Mouse (Mus musculus) adrenal gland, adult 2 months (tissue): ENCODE results near the gene 4632433K11Rik. TPM values are rescaled to one million over a fixed set of nuclear protein-coding genes. Genes with fewer than 3 reads are reported as not detected.

Experiments used
- DNase-seq: peaks from one replicate; pipeline ENCODE4 v3.0.0; 2021
- polyA plus RNA-seq: library from polyadenylated mRNA; depleted of rRNA; stranded (reverse); fragments of >200 nt; gene quantifications from 2 replicates; pipeline ENCODE4 v1.2.3, GENCODE M21; 2012
- total RNA-seq, 2 experiments: library from RNA; stranded (reverse); gene quantifications; 2 replicates each; pipeline ENCODE4 v1.2.3; 2021

The 4632433K11Rik gene
- total and polyA plus RNA-seq, 3 experiments, result 0.92 TPM; not detected in 2

DNA sequence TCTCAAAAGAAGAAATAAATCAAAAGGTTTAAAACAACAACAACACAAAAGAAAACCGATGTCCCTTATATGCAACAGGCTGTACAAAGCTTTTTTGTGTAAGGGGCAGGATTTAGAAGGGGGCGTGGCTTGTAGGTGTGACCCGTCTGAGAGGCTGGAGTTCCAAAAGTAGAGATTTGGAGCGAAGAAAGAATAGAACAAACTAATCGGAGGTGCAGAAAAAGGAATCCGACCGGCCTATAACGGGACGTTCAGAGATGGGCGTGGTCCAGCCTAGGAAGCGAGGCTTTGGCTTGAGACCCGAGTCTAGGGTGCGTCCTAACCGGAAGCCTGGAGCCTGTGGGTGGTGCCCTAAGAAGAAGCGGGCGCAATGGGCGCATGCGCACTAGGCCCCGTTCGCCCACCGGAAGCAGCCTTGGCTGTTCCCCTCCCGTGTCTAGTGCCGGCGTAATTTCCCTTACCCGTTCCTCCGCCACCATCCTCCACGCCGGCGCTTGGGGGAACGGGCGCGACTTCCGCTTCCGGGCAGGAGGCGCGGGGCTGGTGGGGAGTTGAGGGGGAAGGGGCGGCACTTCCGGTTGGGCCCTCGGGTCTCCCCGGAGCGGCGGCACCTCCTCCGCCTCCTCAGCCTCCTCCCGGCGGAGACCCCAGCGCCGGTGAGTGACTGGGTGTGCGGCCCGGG lies 13.8 kb upstream of the 4632433K11Rik start, which contains the start of the genes Zfp865 and Ccdc106:
Gene Zfp865, plus strand, starts transcription at position 377 of the 682 bp plus-strand sequence.
Gene Ccdc106, plus strand, starts transcription at position 554 of the 682 bp plus-strand sequence.
- peak; percentile 100 for DNase-seq

GRCm38 (mm10) chr7:5020685-5021084 lies 13.2 kb upstream of the 4632433K11Rik start:
- no peak for DNase-seq

DNA sequence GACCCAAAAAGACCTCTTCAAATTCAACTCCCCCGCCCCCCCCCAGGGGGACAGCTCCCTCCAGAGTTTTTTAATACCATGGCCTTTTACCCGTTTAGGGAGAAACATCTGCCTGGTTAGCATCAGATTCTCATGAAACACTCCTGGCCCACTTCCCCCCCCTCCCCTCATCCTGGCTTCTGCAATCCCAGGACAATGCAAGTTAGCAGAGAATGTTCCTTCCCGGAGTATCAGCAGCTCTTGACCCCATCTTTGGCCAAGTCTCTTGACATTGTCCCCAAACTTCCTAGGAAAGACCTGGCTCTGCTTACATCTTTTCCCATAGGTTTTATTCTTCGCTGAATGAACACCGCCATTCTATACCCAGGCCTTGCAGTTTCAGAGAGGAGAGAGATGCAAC lies 12.7 kb upstream of the 4632433K11Rik start:
- DNase-seq, result no peak

DNA sequence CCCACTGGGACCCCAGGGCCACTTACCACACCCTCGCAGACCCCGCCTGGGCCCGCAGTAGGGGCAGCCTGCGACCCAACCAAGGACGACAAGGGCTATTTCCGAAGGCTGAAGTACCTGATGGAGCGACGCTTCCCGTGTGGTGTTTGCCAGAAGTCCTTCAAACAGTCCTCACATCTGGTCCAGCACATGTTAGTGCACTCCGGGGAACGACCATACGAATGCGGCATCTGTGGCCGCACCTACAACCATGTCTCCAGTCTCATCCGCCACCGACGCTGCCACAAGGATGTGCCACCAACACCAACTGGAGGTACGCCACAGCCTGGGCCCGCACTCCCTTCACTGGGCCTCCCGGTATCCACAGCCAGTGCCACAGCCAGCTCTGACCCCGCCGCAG lies 4.4 kb upstream of the 4632433K11Rik start:
- DNase-seq, result no peak

DNA sequence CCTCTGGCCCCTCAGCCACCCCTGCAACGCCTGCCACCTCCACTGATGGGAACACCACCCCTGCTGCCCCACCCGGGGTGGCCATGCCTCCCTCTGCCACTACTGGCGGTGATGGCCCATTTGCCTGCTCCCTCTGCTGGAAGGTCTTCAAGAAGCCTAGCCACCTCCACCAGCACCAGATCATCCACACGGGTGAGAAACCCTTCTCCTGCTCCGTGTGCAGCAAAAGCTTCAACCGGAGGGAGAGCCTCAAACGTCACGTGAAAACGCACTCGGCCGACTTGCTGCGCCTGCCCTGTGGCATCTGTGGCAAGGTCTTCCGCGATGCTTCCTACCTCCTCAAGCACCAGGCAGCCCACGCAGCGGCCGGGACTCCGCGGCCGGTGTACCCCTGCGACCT lies 4.0 kb upstream of the 4632433K11Rik start:
- DNase-seq, result no peak

DNA sequence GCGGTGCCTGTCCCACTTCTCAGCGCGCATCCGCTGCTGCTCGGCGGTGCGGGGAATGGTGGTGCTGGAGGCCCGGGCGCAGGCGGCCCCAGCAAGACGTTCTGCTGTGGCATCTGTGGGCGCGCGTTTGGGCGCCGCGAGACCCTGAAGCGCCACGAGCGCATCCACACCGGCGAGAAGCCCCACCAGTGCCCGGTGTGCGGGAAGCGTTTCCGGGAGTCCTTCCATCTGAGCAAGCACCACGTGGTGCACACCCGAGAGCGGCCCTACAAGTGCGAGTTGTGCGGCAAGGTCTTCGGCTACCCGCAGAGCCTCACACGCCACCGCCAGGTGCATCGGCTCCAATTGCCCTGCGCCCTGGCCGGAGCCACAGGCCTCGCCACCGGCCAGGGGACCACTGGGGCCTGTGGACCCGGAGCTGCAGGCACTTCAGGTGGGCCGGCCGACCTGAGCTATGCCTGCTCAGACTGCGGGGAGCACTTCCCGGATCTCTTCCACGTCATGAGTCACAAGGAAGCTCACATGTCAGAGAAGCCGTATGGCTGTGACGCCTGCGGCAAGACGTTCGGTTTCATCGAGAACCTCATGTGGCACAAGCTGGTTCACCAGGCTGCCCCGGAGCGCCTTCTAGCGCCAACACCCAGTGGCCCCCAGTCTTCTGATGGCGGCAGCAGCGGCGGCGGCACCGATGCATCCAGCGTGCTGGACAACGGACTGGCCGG lies 3.2 kb upstream of the 4632433K11Rik start:
- DNase-seq, result no peak

GRCm38 (mm10) chr7:5031496-5031895 lies 2.4 kb upstream of the 4632433K11Rik start:
- no peak for DNase-seq

GRCm38 (mm10) chr7:5035628-5036027 lies 1.7 kb downstream of the 4632433K11Rik start:
- DNase-seq, result no peak

- no peak for DNase-seq
These were observed 2.2 kb downstream of the 4632433K11Rik start for GRCm38 (mm10) chr7:5036136-5036535.

DNA sequence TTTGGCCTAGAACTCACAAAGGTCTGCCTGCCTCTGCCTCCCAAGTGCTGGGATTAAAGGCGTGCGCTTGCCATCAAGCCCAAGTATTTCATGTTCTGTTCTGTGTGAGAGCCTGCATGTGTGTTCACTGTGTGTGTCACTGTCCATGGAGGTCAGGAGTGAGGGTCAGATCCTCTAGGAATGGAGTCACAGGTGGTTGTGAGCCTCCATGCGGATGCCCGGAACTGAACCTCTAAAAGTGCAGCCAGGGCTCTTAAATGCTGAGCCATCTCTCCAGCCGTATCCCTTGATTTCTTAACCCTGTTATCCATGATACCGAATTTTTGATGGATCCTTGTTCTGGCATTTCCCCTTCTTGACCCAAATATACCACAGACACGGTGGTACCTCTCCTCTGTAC lies 3.1 kb downstream of the 4632433K11Rik start:
- no peak for DNase-seq

GRCm38 (mm10) chr7:5037467-5037866 lies 3.5 kb downstream of the 4632433K11Rik start:
- DNase-seq, result no peak

GRCm38 (mm10) chr7:5038109-5038732 lies 4.3 kb downstream of the 4632433K11Rik start, which contains the start of gene Zfp784:
Gene Zfp784 (minus strand): TSS chr7:5038446.
- DNase-seq, result peak; percentile 96

GRCm38 (mm10) chr7:5038940-5039339 lies 5.0 kb downstream of the 4632433K11Rik start:
- DNase-seq, result no peak

GRCm38 (mm10) chr7:5044981-5045380 lies 11.1 kb downstream of the 4632433K11Rik start:
- no peak for DNase-seq

GRCm38 (mm10) chr7:5046112-5046511 lies 12.2 kb downstream of the 4632433K11Rik start:
- no peak for DNase-seq

DNA sequence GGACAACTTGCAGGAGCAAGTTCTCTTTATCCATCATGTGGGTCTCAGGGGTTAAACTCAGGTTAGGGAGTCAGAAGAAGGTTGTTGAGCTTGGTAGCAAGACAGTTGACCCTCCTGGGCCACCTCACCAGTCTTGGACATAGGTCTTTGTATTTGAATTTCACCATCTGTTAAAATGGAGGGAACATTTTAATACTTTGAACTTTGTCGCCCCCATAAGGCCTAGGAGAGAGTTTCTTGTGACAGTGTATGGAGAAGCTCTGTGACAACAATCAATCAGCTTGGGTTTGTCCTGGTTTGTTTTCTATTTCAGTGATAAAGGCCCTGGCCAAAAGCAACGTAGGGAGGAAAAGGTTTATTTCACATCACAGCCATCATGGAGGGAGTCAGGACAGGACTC lies 13.4 kb downstream of the 4632433K11Rik start:
- peak; percentile 41 for DNase-seq

DNA sequence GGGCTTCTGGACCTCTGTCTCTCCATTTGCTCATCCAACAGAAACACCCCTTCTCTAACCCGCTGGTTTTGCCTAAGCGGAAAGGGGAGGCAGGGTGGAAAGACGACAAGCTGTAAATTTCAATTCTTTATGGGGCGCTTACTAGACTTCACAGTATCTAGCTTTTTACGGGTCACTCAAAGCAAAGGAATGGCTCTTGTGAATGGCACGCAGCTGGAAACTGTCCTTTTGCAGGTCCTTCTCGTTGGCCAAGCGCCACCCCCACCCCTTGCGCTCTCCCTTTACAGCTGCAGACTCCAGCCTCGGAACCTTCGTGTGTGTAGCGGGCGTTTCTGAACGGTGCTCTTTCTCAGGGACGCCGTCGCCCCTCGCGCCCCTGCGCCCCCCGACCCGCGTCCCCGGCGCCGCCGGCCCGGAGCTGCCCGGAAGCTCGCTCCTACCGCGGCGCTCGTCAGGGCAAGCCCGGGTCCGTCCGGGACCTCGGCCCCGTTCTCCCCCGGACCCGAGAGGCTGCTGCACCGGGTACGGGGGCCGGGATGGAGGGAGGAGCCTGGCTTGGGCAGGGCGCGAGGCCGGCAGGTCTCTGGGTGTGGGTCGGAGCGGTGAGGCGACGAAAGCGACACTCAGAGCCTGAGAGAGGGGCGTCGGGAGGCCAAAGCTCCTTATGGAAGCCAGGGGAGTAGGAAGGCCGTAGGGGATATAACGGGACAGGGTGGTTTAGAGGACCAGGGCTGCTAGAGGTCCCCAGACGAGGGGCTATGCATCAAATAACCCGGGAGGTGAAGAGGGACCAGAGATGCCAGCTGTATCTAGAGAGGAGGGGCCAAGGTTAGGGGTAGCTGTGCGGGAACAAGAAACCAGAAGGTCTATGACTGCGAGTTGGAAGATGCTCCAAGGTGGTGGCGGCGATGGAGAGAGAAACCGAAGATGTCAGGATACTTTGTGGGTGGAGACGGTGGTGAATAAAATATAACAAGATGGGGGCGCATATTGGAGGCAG lies 17.6 kb downstream of the 4632433K11Rik start, which contains the start of gene Zfp580:
Gene Zfp580, plus strand, starts transcription at position 346 of the 1,000 bp plus-strand sequence.
- DNase-seq, result peak; percentile 86

GRCm38 (mm10) chr7:5052438-5052837 lies 18.5 kb downstream of the 4632433K11Rik start:
- no peak for DNase-seq

DNA sequence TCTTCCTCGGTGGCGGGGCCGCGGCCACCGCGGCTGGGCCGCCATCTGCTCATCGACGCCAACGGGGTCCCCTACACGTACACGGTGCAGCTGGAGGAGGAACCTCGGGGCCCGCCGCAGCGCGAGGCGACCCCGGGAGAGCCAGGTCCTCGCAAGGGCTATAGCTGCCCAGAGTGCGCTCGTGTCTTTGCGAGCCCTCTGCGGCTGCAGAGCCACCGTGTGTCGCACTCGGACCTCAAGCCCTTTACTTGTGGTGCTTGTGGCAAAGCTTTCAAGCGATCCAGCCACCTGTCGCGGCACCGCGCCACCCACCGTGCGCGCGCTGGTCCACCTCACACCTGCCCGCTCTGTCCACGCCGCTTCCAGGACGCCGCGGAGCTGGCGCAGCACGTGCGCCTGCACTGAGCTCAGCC lies 19.0 kb downstream of the 4632433K11Rik start:
- no peak for DNase-seq

DNA sequence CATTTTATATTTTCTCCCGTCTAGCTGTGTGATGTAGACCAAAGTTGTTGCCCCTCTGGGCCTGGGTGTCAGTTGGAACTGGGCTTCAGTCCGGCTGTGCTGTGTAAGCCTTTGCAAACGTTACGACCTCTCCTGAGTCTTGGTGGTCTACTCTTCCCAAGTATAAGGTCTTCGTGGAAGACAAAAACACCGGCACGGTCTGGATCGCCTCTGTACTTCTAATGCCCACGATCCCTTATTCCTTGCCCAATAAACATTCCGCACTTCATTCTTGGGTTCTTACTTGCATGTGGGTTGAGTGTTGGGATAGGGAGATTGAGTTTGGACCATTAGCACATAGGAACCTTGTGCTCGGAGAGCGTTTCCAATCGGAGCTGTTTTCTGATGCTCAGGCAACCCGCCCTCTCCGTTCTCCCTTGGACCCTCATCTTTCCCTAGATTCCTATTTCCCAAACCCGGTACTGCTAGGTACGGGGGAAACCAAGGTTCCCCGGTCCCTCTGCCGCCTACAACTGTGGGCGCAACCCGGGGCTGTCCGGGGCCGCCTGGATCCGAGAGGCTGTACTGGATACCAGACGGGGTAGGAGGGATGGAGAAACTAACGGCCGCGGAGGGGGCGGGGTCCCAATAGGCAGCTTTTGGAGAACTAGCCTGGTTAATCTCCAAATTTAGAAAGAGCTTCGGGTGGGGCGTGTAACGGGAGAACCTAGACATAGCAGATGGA lies 19.7 kb downstream of the 4632433K11Rik start:
- DNase-seq, result no peak
